ENCODE assay signal across 25 mouse cellular contexts in genomic region chr19:3902966-3903365, GRCm38 (mm10). TPM values are rescaled to one million over a fixed set of nuclear protein-coding genes. Genes with fewer than 3 reads are reported as not detected.
DNase-seq lines count a peak whose midpoint lies in the region; ATAC-seq and TF ChIP-seq lines count a peak whose summit lies in the region.
"Had no signal": no experiment of that assay in that cellular context is flagged by ENCODE, and none has a peak within 500 bp of the region (broad histone marks: within the 10 kb centered on the region; RNA-seq: fewer than 3 reads in every experiment).

No protein-coding gene starts in this region.

- peaks cover 47% of the 10 kb centered on the region for H3K4me1 ChIP-seq in hindbrain, embryonic 10.5 days (replicated peaks)
- peaks cover 8% of the 10 kb centered on the region; the same call in 1 of the 2 replicates for H3K4me1 ChIP-seq in hindbrain, postnatal 0 days (ENCODE audit: insufficient read depth, low read length)
- H3K4me1 ChIP-seq in thymus, adult 2 months (replicated peaks; ENCODE audit: control insufficient read depth, insufficient read depth, low read length) = peaks cover 43% of the 10 kb centered on the region
- peaks cover 8% of the 10 kb centered on the region for H3K4me1 ChIP-seq in forebrain, embryonic 16.5 days (replicated peaks; ENCODE audit: control insufficient read depth, insufficient read depth, low read length)

- no peak for DNase-seq in hindbrain, embryonic 10.5 days (ENCODE audit: low spot score)
- no peak for DNase-seq in hindbrain, postnatal 0 days (ENCODE audit: low spot score)
- DNase-seq in thymus, adult 2 months = peak; percentile 41
- DNase-seq in thymus, adult 18-20 months = no peak
- peak; percentile 63 for DNase-seq in thymus, postnatal 14 days
- DNase-seq in lung, postnatal 25 days (ENCODE audit: low spot score) = no peak
- DNase-seq: adrenal gland, postnatal 14 days; cerebellum, adult 2 months; cerebellum, postnatal 14 days; heart, postnatal 14 days; kidney, adult 9 months; kidney, postnatal 10 days; liver; lung, adult 2 months; lung, postnatal 10 days; right cerebral cortex, postnatal 25 days had no signal

- 0 out of 2 replicates have a peak overlapping the region, but pooled peaks have one; percentile 3 for H3K27ac ChIP-seq in hindbrain, embryonic 10.5 days
- no peak overlapping the region for H3K27ac ChIP-seq in hindbrain, postnatal 0 days
- no peak overlapping the region for H3K27ac ChIP-seq in thymus, adult 2 months (ENCODE audit: control insufficient read depth, insufficient read depth, low read length)
- no peak overlapping the region for H3K27ac ChIP-seq in forebrain, embryonic 16.5 days (ENCODE audit: low read length)
- H3K27ac ChIP-seq: embryonic facial prominence, embryonic 12.5 days; hindbrain, embryonic 13.5 days; liver, embryonic 14.5 days; midbrain, embryonic 12.5 days; neural tube, embryonic 15.5 days; stomach, embryonic 15.5 days had no signal

- H3K9ac ChIP-seq in hindbrain, postnatal 0 days (replicated peaks; ENCODE audit: low read length) = no peak overlapping the region
- no peak overlapping the region for H3K9ac ChIP-seq in forebrain, embryonic 16.5 days (replicated peaks; ENCODE audit: low read depth, low read length)
- H3K9ac ChIP-seq: embryonic facial prominence, embryonic 12.5 days; hindbrain, embryonic 13.5 days; liver, embryonic 14.5 days; midbrain, embryonic 12.5 days; neural tube, embryonic 15.5 days; stomach, embryonic 15.5 days had no signal

- no peaks in the 10 kb centered on the region for H3K9me3 ChIP-seq in hindbrain, embryonic 10.5 days
- no peaks in the 10 kb centered on the region for H3K9me3 ChIP-seq in hindbrain, postnatal 0 days (ENCODE audit: low read length)
- H3K9me3 ChIP-seq in forebrain, embryonic 16.5 days (ENCODE audit: control insufficient read depth, low read length) = no peaks in the 10 kb centered on the region
- H3K9me3 ChIP-seq: embryonic facial prominence, embryonic 12.5 days; hindbrain, embryonic 13.5 days; midbrain, embryonic 12.5 days; neural tube, embryonic 15.5 days; stomach, embryonic 15.5 days had no signal

- no peak for ATAC-seq in hindbrain, postnatal 0 days
- no peak for ATAC-seq in forebrain, embryonic 16.5 days
- ATAC-seq: forebrain, embryonic 14.5 days; intestine, postnatal 0 days had no signal

- H3K36me3 ChIP-seq in hindbrain, embryonic 10.5 days = peaks cover 24% of the 10 kb centered on the region
- no peaks in the 10 kb centered on the region for H3K36me3 ChIP-seq in hindbrain, postnatal 0 days (ENCODE audit: insufficient read depth, low read length)
- H3K36me3 ChIP-seq in thymus, adult 2 months (ENCODE audit: control insufficient read depth, insufficient read depth, low read length) = 0 out of 2 replicates have a peak, but pooled peaks cover 6% of the 10 kb centered on the region
- H3K36me3 ChIP-seq in forebrain, embryonic 16.5 days (ENCODE audit: control insufficient read depth, insufficient read depth) = no peaks in the 10 kb centered on the region
- H3K36me3 ChIP-seq: midbrain, embryonic 12.5 days; neural tube, embryonic 15.5 days had no signal

- H3K27me3 ChIP-seq in hindbrain, embryonic 10.5 days (ENCODE audit: insufficient read depth, poor library complexity, severe bottlenecking) = peaks cover 9% of the 10 kb centered on the region; the same call in 1 of the 2 replicates
- H3K27me3 ChIP-seq in hindbrain, postnatal 0 days (ENCODE audit: insufficient read depth, low read length) = no peaks in the 10 kb centered on the region
- H3K27me3 ChIP-seq in thymus, adult 2 months (ENCODE audit: control insufficient read depth, insufficient read depth, low read length) = no peaks in the 10 kb centered on the region
- no peaks in the 10 kb centered on the region for H3K27me3 ChIP-seq in forebrain, embryonic 16.5 days (replicated peaks; ENCODE audit: control insufficient read depth, insufficient read depth, low read length)
- H3K27me3 ChIP-seq: embryonic facial prominence, embryonic 12.5 days; neural tube, embryonic 15.5 days; stomach, embryonic 15.5 days had no signal

- TF ChIP-seq POLR2A in thymus, adult 2 months (IDR thresholded peaks at IDR 0.05; ENCODE audit: control insufficient read depth, extremely low read depth, insufficient read depth, low read length, poor library complexity) = no peak

- TF ChIP-seq CTCF in hindbrain, postnatal 0 days (IDR thresholded peaks at IDR 0.05; ENCODE audit: low read depth) = no peak
- no peak for TF ChIP-seq CTCF in thymus, adult 2 months (IDR thresholded peaks at IDR 0.05; ENCODE audit: borderline replicate concordance, control insufficient read depth, extremely low read depth, insufficient read depth, low read length, poor library complexity)

- no peak overlapping the region for H3K4me2 ChIP-seq in hindbrain, postnatal 0 days (ENCODE audit: low read depth, low read length)
- H3K4me2 ChIP-seq in forebrain, embryonic 16.5 days (ENCODE audit: low read length) = no peak overlapping the region
- H3K4me2 ChIP-seq: hindbrain, embryonic 13.5 days; midbrain, embryonic 12.5 days; neural tube, embryonic 15.5 days; stomach, embryonic 15.5 days had no signal

- 82% methylated on average over 12 of the region's 12 CpGs for WGBS in hindbrain, embryonic 10.5 days
- WGBS in hindbrain, postnatal 0 days = 80% methylated on average over 12 of the region's 12 CpGs
- 14% methylated on average over 12 of the region's 12 CpGs for WGBS in thymus, adult 2 months
- 78% methylated on average over 12 of the region's 12 CpGs for WGBS in forebrain, embryonic 16.5 days

- H3K4me3 ChIP-seq in hindbrain, embryonic 10.5 days = no peak overlapping the region
- no peak overlapping the region for H3K4me3 ChIP-seq in hindbrain, postnatal 0 days (ENCODE audit: low read length)
- no peak overlapping the region for H3K4me3 ChIP-seq in thymus, adult 2 months (ENCODE audit: control insufficient read depth, insufficient read depth, low read length)
- H3K4me3 ChIP-seq in forebrain, embryonic 16.5 days (replicated peaks; ENCODE audit: low read length) = no peak overlapping the region
- H3K4me3 ChIP-seq: embryonic facial prominence, embryonic 12.5 days; hindbrain, embryonic 13.5 days; midbrain, embryonic 12.5 days; neural tube, embryonic 15.5 days; stomach, embryonic 15.5 days had no signal

RNA-seq across cellular contexts. Expression of gene Tcirg1, which starts 4.0 kb away (rescaled TPM):
- polyA plus RNA-seq in hindbrain, embryonic 10.5 days (2016; fragmentation: Nextera tagmentation; extraction: Ambion mirVana) = 21.6 and 21.9 TPM in 2 replicates
- 35.4 and 44.0 TPM in 2 replicates for total RNA-seq in hindbrain, postnatal 0 days (2014; rRNA removed)
- polyA plus RNA-seq in hindbrain, postnatal 0 days (2015; fragmentation: Nextera tagmentation; extraction: Ambion mirVana) = 16.8 and 17.3 TPM in 2 replicates
- polyA plus RNA-seq in thymus, adult 2 months (2012; rRNA removed) = 270 and 293 TPM in 2 replicates
- polyA plus RNA-seq in forebrain, embryonic 16.5 days (2015; fragmentation: Nextera tagmentation; extraction: Ambion mirVana) = 9.0 and 11.2 TPM in 2 replicates

RNA-seq across cellular contexts. Expression of gene Ndufs8, which starts 9.6 kb away (rescaled TPM):
- polyA plus RNA-seq in hindbrain, embryonic 10.5 days (2016; fragmentation: Nextera tagmentation; extraction: Ambion mirVana) = 241 and 279 TPM in 2 replicates
- 212 and 221 TPM in 2 replicates for total RNA-seq in hindbrain, postnatal 0 days (2014; rRNA removed)
- 366 and 367 TPM in 2 replicates for polyA plus RNA-seq in hindbrain, postnatal 0 days (2015; fragmentation: Nextera tagmentation; extraction: Ambion mirVana)
- polyA plus RNA-seq in thymus, adult 2 months (2012; rRNA removed) = 287 and 340 TPM in 2 replicates
- polyA plus RNA-seq in forebrain, embryonic 16.5 days (2015; fragmentation: Nextera tagmentation; extraction: Ambion mirVana) = 186 and 207 TPM in 2 replicates

RNA-seq across cellular contexts. Expression of gene Aldh3b1, which starts 26.6 kb away (rescaled TPM):
- polyA plus RNA-seq in hindbrain, embryonic 10.5 days (2016; fragmentation: Nextera tagmentation; extraction: Ambion mirVana) = 0.71 and 0.81 TPM in 2 replicates
- total RNA-seq in hindbrain, postnatal 0 days (2014; rRNA removed) = 2.2 and 3.0 TPM in 2 replicates
- 3.5 and 4.3 TPM in 2 replicates for polyA plus RNA-seq in hindbrain, postnatal 0 days (2015; fragmentation: Nextera tagmentation; extraction: Ambion mirVana)
- polyA plus RNA-seq in thymus, adult 2 months (2012; rRNA removed) = 10.2 and 11.7 TPM in 2 replicates
- 1.2 and 1.4 TPM in 2 replicates for polyA plus RNA-seq in forebrain, embryonic 16.5 days (2015; fragmentation: Nextera tagmentation; extraction: Ambion mirVana)

RNA-seq across cellular contexts. Expression of gene Unc93b1, which starts 32.0 kb away (rescaled TPM):
- polyA plus RNA-seq in hindbrain, embryonic 10.5 days (2016; fragmentation: Nextera tagmentation; extraction: Ambion mirVana) = 6.3 and 8.8 TPM in 2 replicates
- total RNA-seq in hindbrain, postnatal 0 days (2014; rRNA removed) = 12.8 and 19.9 TPM in 2 replicates
- polyA plus RNA-seq in hindbrain, postnatal 0 days (2015; fragmentation: Nextera tagmentation; extraction: Ambion mirVana) = 15.3 and 16.3 TPM in 2 replicates
- 147 and 174 TPM in 2 replicates for polyA plus RNA-seq in thymus, adult 2 months (2012; rRNA removed)
- 7.7 TPM in 2 replicates for polyA plus RNA-seq in forebrain, embryonic 16.5 days (2015; fragmentation: Nextera tagmentation; extraction: Ambion mirVana)

RNA-seq across cellular contexts. Expression of gene Chka, which starts 51.4 kb away (rescaled TPM):
- polyA plus RNA-seq in hindbrain, embryonic 10.5 days (2016; fragmentation: Nextera tagmentation; extraction: Ambion mirVana) = 57.5 and 59.9 TPM in 2 replicates
- total RNA-seq in hindbrain, postnatal 0 days (2014; rRNA removed) = 57.3 and 68.9 TPM in 2 replicates
- polyA plus RNA-seq in hindbrain, postnatal 0 days (2015; fragmentation: Nextera tagmentation; extraction: Ambion mirVana) = 53.9 and 57.3 TPM in 2 replicates
- 39.1 and 44.2 TPM in 2 replicates for polyA plus RNA-seq in thymus, adult 2 months (2012; rRNA removed)
- 57.5 and 66.7 TPM in 2 replicates for polyA plus RNA-seq in forebrain, embryonic 16.5 days (2015; fragmentation: Nextera tagmentation; extraction: Ambion mirVana)

Comparison
In these comparisons a context has a peak if more than half of its experiments do, and no peak if none do; other contexts are left out.
1. DNase-seq: peak in thymus, adult 2 months (single experiment) and thymus, postnatal 14 days (single experiment); none in hindbrain, embryonic 10.5 days (single experiment), hindbrain, postnatal 0 days (single experiment), thymus, adult 18-20 months (0 of 2) and lung, postnatal 25 days (single experiment).
2. RNA of gene Tcirg1, which starts 4.0 kb away (polyA plus RNA-seq): 270 to 293 TPM in thymus, adult 2 months; 21.6 to 21.9 TPM in hindbrain, embryonic 10.5 days, 16.8 to 17.3 TPM in hindbrain, postnatal 0 days and 9.0 to 11.2 TPM in forebrain, embryonic 16.5 days; every median in the first group is over 10 times any median in the second.